Mouse (Mus musculus) common myeloid progenitor, adult 5-6 weeks (primary cell): ENCODE measurements at regions not wholly inside any gene's neighbourhood (a gene's known extent, or its start where the extent isn't known, plus 50 kb on each side); places are given as distances from the start of the nearest gene placed in this dataset.
"Not testable (repeated sequence)": the region's sequence is repeated elsewhere in the genome, so short reads cannot be mapped to it uniquely, and the experiment has no call there.

Experiments used
- ATAC-seq: replicated peaks from 2 replicates; pipeline ENCODE4 v1.8.0; 2016; ENCODE audit warnings: low read depth, mild to moderate bottlenecking, moderate TSS enrichment, inconsistent platforms; ENCODE audit not compliant: poor library complexity, severe bottlenecking

DNA sequence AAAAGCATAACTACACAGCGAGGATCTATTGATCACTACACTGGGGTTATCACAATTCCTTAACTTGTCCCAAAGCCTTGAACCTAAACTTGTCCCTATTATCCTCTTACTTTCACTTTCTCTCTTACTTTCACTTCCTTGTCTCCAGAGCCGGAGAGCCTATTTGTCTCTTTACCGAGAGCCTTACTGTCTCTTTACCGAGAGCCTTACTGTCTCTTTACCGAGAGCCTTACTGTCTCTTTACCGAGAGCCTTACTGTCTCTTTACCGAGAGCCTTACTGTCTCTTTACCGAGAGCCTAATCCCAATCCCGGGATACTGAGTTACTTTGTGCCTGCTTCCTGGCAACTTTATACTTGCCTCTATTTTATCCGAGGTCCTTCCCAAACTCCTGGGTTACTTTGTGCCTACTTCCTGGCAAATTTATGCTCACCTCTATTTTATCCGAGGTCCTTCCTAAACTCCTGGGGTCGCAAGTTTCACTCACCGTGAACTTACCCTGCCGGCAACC is 335.3 kb upstream of the Ccng1 start:
- ATAC-seq = not testable (repeated sequence)

GRCm38 (mm10) chr11:41063570-41063969 is 308.5 kb upstream of the Ccng1 start:
- no peak for ATAC-seq

GRCm38 (mm10) chr11:41057796-41058195 is 302.7 kb upstream of the Ccng1 start:
- ATAC-seq = no peak

GRCm38 (mm10) chr11:41030018-41030417 is 274.9 kb upstream of the Ccng1 start:
- no peak for ATAC-seq

- ATAC-seq = no peak
Observed at GRCm38 (mm10) chr11:41010096-41010495, 255.0 kb upstream of the Ccng1 start.

- no peak for ATAC-seq
Observed at GRCm38 (mm10) chr11:40972806-40973205, 217.7 kb upstream of the Ccng1 start.

- peak; percentile 68; the same call in 1 of the 2 replicates for ATAC-seq
Observed at GRCm38 (mm10) chr11:40927168-40927567, 172.1 kb upstream of the Ccng1 start.

GRCm38 (mm10) chr11:40891485-40891884 is 136.4 kb upstream of the Ccng1 start:
- no peak for ATAC-seq

GRCm38 (mm10) chr11:40884509-40884908 is 129.4 kb upstream of the Ccng1 start:
- no peak for ATAC-seq

GRCm38 (mm10) chr11:40879589-40879988 is 124.5 kb upstream of the Ccng1 start:
- no peak for ATAC-seq

- ATAC-seq = no peak
Observed at GRCm38 (mm10) chr11:40873002-40873401, 117.9 kb upstream of the Ccng1 start.

DNA sequence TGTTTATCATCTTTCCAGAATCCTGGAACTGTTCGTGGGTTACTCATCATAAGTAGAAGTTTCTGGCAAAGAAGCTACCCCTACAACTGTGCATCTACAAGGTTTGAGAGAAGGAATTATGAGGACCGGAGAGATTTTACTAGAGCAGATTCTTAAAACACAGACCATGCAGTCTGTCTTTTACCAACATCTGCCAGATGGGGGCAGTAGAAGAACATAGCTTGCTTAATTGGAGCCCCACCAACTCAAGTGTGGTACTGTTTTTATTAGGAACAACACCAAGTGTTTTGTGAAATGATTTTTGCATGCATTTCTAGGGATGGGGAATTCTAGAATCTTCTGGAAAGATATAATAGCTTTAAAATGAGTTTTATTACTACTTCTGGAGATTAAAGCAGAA is 110.6 kb upstream of the Ccng1 start:
- ATAC-seq = no peak

- ATAC-seq = no peak
Observed at GRCm38 (mm10) chr11:40851361-40851760, 96.2 kb upstream of the Ccng1 start.

- no peak for ATAC-seq
Observed at GRCm38 (mm10) chr11:40850652-40851092, 95.6 kb upstream of the Ccng1 start.

DNA sequence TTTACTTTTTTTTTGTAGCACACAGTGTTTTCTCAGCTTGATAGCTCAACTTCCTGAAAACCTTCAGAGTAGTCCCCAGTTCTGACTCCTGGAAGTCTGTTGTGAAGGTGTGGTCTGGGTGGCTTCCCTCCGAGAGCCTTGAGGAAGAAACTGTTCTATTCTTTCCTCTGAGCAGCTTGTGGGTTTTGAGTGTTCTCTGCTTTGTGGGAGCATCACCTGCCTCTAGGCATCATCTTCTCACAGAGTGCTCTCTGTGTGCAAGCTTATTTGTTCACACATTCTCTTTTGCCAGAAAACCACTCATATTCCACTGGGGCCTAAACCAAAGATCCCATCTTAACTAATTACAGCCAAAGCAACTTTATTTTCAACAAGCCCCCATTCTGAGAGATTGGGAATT is 91.5 kb upstream of the Ccng1 start:
- no peak for ATAC-seq

DNA sequence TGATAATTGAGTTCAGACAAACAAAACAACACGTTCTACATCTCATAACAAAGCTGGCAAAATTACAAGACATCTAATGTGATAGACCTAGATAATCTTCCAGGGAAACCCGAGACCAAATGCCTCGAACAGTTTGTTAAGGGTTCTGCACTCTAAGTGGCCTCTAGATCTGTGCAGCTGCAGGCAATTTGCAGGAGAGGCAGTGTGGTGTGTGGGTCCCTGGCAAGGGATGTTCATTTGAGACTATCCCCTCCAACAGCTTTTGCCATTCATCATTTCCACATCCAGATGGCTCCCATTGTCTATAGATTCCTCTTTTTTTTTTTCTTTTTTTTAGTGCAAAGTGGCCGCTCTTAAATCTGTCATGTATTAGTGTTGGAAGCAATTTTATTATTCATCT is 80.3 kb upstream of the Ccng1 start:
- ATAC-seq = no peak
